Mouse (Mus musculus): ENCODE measurements around the gene Sgf29. TPM values are rescaled to one million over a fixed set of nuclear protein-coding genes. Genes with fewer than 3 reads are reported as not detected.

The Sgf29 gene
- total and polyA plus RNA-seq, 2 experiments from 2014 or later, result 20.7 to 25.3 TPM

GRCm38 (mm10) chr7:126697838-126698237 lies 48.7 kb downstream of the Sgf29 start:
- no peak for DNase-seq (ENCODE audit: low spot score)
- Histone ChIP-seq H3K27me3 (ENCODE audit: control insufficient read depth, insufficient read depth, low read length) (peaks cover 13% of the 10 kb centered on the region), H3K9me3 (replicated peaks; ENCODE audit: control insufficient read depth, low read length) (no peaks in the 10 kb centered on the region), H3K4me3 (ENCODE audit: low read depth, low read length) (no peak overlapping the region), H3K27ac (ENCODE audit: low read depth) (no peak overlapping the region), H3K36me3 (replicated peaks; ENCODE audit: control insufficient read depth, insufficient read depth, low read length) (no peaks in the 10 kb centered on the region), H3K4me1 (ENCODE audit: control insufficient read depth, insufficient read depth) (peaks cover 14% of the 10 kb centered on the region; the same call in 1 of the 2 replicates), H3K4me2 (ENCODE audit: low read depth, low read length) (no peak overlapping the region), H3K9ac (replicated peaks; ENCODE audit: low read depth, low read length) (no peak overlapping the region)
- ATAC-seq (ENCODE audit: insufficient read depth, low read depth), result no peak
- TF ChIP-seq CTCF (IDR thresholded peaks at IDR 0.05; ENCODE audit: low read depth) (no peak), EP300 (IDR thresholded peaks at IDR 0.05; ENCODE audit: low read depth) (no peak)
- 93% methylated on average over 8 of the region's 8 CpGs for WGBS

- H3K9ac ChIP-seq (replicated peaks; ENCODE audit: low read depth, low read length), result no peak overlapping the region
- peaks cover 37% of the 10 kb centered on the region for H3K27me3 ChIP-seq (ENCODE audit: control insufficient read depth, insufficient read depth, low read length)
- no peak overlapping the region for H3K27ac ChIP-seq (ENCODE audit: low read depth)
- H3K36me3 ChIP-seq (replicated peaks; ENCODE audit: control insufficient read depth, insufficient read depth, low read length), result no peaks in the 10 kb centered on the region
- H3K4me2 ChIP-seq (ENCODE audit: low read depth, low read length), result no peak overlapping the region
- WGBS, result 78% methylated on average over 25 of the region's 25 CpGs
- no peaks in the 10 kb centered on the region for H3K9me3 ChIP-seq (replicated peaks; ENCODE audit: control insufficient read depth, low read length)
- peaks cover 17% of the 10 kb centered on the region; the same call in 1 of the 2 replicates for H3K4me1 ChIP-seq (ENCODE audit: control insufficient read depth, insufficient read depth)
- no peak for TF ChIP-seq EP300 (IDR thresholded peaks at IDR 0.05; ENCODE audit: low read depth)
- no peak for TF ChIP-seq CTCF (IDR thresholded peaks at IDR 0.05; ENCODE audit: low read depth)
- DNase-seq (ENCODE audit: low spot score) (no peak), ATAC-seq (ENCODE audit: insufficient read depth, low read depth) (no peak)
- H3K4me3 ChIP-seq (ENCODE audit: low read depth, low read length), result no peak overlapping the region
Observed at GRCm38 (mm10) chr7:126700063-126701015, 51.2 kb downstream of the Sgf29 start.

GRCm38 (mm10) chr7:126701070-126701469 lies 52.0 kb downstream of the Sgf29 start:
- peak; percentile 64 for ATAC-seq (ENCODE audit: insufficient read depth, low read depth)
- Histone ChIP-seq H3K27me3 (ENCODE audit: control insufficient read depth, insufficient read depth, low read length) (peaks cover 38% of the 10 kb centered on the region), H3K9ac (replicated peaks; ENCODE audit: low read depth, low read length) (no peak overlapping the region), H3K4me3 (ENCODE audit: low read depth, low read length) (no peak overlapping the region), H3K4me1 (ENCODE audit: control insufficient read depth, insufficient read depth) (peaks cover 17% of the 10 kb centered on the region; the same call in 1 of the 2 replicates), H3K9me3 (replicated peaks; ENCODE audit: control insufficient read depth, low read length) (no peaks in the 10 kb centered on the region), H3K4me2 (ENCODE audit: low read depth, low read length) (peak overlapping the region; percentile 42), H3K36me3 (replicated peaks; ENCODE audit: control insufficient read depth, insufficient read depth, low read length) (no peaks in the 10 kb centered on the region), H3K27ac (ENCODE audit: low read depth) (no peak overlapping the region)
- peak; percentile 83 for DNase-seq (ENCODE audit: low spot score)
- 0% methylated on average over 11 of the region's 11 CpGs for WGBS
- TF ChIP-seq EP300 (IDR thresholded peaks at IDR 0.05; ENCODE audit: low read depth) (no peak), CTCF (IDR thresholded peaks at IDR 0.05; ENCODE audit: low read depth) (peak; percentile 81)

DNA sequence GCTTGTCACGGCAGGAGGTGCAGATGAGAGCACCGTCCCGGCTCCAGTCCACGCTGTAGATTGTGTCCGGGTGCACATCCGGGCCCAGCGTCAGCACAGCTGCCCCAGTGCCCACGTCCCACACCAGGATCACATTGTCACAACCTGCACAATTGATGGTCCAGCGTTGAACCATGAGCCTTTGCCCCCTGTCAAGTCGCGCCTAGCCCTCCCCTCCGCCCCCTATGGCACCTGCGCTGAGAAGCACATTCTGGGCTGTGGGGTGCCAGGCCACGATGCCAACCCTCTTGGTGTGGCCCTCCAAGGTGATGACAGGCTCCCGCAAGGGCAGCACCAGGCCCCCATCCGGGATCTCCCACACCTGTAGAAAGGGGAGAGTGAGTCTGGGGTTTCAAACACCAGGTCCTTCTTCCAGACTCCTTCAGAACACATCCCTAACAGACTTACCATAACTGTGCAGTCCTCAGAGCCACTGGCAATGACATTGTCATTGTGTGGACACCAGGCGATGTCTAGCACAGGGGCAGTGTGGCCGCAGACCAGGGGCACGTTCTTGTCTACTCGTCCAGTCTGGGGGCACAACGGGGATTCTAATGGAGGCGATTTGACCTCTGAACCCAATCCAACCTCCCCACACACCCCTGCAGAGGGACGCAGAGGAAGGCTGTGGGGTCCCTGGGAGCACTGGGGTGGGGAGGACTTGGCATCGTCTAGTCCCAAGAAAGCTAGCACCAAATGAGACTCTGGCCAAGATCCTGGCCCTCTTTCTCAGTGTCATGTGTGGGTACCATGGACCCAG lies 52.6 kb downstream of the Sgf29 start:
- Histone ChIP-seq H3K9me3 (replicated peaks; ENCODE audit: control insufficient read depth, low read length) (no peaks in the 10 kb centered on the region), H3K27me3 (ENCODE audit: control insufficient read depth, insufficient read depth, low read length) (peaks cover 38% of the 10 kb centered on the region), H3K4me1 (ENCODE audit: control insufficient read depth, insufficient read depth) (peaks cover 12% of the 10 kb centered on the region; the same call in 1 of the 2 replicates), H3K4me2 (ENCODE audit: low read depth, low read length) (peak overlapping the region; percentile 42), H3K9ac (replicated peaks; ENCODE audit: low read depth, low read length) (no peak overlapping the region; the same call in 1 of the 2 replicates), H3K36me3 (replicated peaks; ENCODE audit: control insufficient read depth, insufficient read depth, low read length) (no peaks in the 10 kb centered on the region), H3K27ac (ENCODE audit: low read depth) (peak overlapping the region; percentile 28; the same call in 1 of the 2 replicates), H3K4me3 (ENCODE audit: low read depth, low read length) (peak overlapping the region; percentile 48; the same call in 1 of the 2 replicates)
- DNase-seq (ENCODE audit: low spot score) (no peak), ATAC-seq (ENCODE audit: insufficient read depth, low read depth) (no peak)
- WGBS, result 56% methylated on average over 24 of the region's 24 CpGs
- TF ChIP-seq CTCF (IDR thresholded peaks at IDR 0.05; ENCODE audit: low read depth), result no peak
- TF ChIP-seq EP300 (IDR thresholded peaks at IDR 0.05; ENCODE audit: low read depth), result no peak

DNA sequence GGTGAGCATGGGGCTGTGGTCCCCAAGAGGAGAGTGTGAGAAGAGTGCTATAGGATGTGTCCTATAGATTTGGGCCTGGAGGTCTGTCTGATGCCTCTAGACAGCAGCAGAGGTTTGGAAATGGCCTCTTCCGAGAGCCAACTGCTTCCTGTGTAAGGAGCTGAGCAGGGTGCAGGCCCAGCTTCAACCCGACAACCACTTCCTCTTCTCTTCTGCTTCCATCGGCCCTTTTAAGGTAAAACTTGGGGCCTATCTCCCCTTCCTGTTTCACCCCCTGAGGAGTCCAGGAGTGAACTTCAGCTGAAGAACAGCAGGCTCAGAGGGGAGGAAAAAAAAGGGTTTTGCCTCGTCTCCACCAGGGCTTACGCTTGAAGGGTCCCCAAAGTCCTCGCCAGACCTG lies 53.2 kb downstream of the Sgf29 start:
- peak overlapping the region; percentile 42; the same call in 1 of the 2 replicates for H3K4me2 ChIP-seq (ENCODE audit: low read depth, low read length)
- ATAC-seq (ENCODE audit: insufficient read depth, low read depth) (no peak), DNase-seq (ENCODE audit: low spot score) (no peak)
- H3K27ac ChIP-seq (ENCODE audit: low read depth), result peak overlapping the region; percentile 28; the same call in 1 of the 2 replicates
- no peaks in the 10 kb centered on the region for H3K36me3 ChIP-seq (replicated peaks; ENCODE audit: control insufficient read depth, insufficient read depth, low read length)
- H3K9ac ChIP-seq (replicated peaks; ENCODE audit: low read depth, low read length), result no peak overlapping the region
- peaks cover 38% of the 10 kb centered on the region for H3K27me3 ChIP-seq (ENCODE audit: control insufficient read depth, insufficient read depth, low read length)
- H3K4me3 ChIP-seq (ENCODE audit: low read depth, low read length), result peak overlapping the region; percentile 48; the same call in 1 of the 2 replicates
- no peaks in the 10 kb centered on the region for H3K9me3 ChIP-seq (replicated peaks; ENCODE audit: control insufficient read depth, low read length)
- 60% methylated on average over 6 of the region's 6 CpGs for WGBS
- H3K4me1 ChIP-seq (ENCODE audit: control insufficient read depth, insufficient read depth), result peaks cover 9% of the 10 kb centered on the region; the same call in 1 of the 2 replicates
- no peak for TF ChIP-seq CTCF (IDR thresholded peaks at IDR 0.05; ENCODE audit: low read depth)
- TF ChIP-seq EP300 (IDR thresholded peaks at IDR 0.05; ENCODE audit: low read depth), result no peak
